Mouse (Mus musculus) leukemia stem cell, adult 10-12 weeks (primary cell): ENCODE measurements around the gene BC037034. TPM values are rescaled to one million over a fixed set of nuclear protein-coding genes. Genes with fewer than 3 reads are reported as not detected.

Source experiments
- polyA plus RNA-seq: library from polyadenylated mRNA; stranded (reverse); fragments of >175 nt; gene quantifications from 2 replicates; pipeline ENCODE4 v1.2.3, GENCODE M21; 2012; ENCODE audit warnings: low replicate concordance

BC037034 gene
- 293 and 299 TPM in 2 replicates for polyA plus RNA-seq

DNA sequence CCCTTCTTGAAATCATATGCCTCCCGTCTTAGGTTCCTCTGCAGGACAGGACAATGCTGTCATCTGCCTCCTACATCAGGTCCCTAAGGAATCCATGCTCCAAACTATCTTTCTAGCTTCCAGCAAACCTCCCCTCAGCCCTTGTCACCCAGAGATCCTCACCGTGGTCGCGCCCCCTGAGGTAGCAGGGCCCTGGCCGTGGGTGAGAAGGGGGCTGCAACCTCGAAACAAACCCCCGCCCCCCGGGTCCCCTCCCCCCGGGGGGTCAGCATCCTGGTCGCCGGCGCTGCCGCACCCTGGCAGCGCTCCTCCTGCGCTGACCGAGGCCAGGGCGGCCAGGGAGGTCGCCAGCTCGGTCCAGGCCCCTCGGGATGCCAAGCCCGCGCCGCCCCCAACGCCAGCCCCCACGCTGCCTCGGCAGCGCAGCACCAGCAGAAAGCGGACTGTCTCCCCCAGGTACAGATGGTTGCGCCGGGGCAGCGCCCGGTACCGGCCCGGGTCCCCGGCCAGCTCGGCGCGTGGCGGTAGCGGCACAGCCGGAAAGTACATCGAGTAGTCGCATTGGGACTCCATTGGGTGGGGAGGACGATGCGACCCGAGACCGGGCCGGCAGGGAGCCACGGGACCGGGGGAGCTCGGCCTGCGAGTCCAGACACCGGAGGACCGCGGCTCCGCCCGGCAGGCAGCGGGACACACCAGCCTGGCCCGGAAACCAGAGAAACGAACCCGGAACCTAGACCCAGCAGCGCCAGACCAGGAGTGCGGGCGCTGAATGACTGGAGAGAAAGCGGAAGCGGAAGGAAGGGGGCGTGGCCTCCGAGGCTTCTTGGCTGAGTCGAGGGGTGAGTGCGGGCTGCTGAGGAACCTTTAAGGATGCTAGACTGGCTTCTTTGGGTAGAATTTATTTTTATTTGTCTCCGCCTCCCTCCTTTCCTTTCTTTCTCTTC, at the start of gene BC037034:
Gene BC037034 (minus strand): TSS at position 774 of the 947 bp plus-strand sequence.

DNA sequence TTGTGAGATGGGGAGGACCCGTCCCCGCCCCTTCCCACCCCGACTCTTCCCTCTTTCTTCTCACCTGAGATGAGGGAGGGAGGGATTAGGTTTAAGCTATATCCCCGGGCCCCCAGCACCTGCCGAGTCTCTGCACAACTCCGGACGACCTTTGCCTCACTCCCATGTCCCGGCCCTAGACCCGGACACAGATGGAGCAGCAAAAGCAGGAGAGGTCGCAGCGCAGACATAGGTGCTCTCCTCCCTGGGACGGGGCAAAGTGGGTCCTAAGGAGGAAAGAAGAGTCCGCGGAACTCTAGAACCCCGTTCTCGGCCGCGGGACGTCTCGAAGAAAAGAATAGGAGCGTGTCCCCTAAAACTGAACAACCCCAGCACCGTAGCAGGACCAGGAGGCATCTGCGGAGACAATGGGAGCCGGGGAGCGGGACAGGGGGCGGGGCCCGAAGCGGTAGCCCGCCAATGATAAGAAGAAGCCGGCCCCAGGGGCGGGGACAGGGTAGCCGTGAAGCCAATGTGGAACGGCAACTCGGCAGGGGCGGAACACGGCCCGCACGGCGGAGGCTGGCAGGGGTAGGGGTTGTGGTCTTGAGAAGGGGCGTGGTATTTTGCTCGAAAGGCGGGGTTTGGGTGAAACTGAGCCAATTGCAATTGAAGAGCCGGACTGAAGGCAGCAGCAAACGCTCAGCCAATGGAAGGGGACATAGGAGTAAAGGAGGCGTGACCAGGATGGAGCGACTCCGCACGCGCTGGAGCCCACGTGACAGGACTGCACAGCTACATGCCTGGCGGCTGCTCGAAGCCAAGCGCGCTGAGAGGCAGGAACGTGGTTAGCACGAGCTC, 16.0 kb upstream of the BC037034 start, which contains the start of the genes Gm43720, Gpc2 and Stag3:
Gene Gm43720 (minus strand): TSS at position 374 of the 840 bp plus-strand sequence.
Gene Gpc2 (minus strand): TSS at position 421 of the 840 bp plus-strand sequence.
Gene Stag3 (plus strand): TSS at position 656 of the 840 bp plus-strand sequence.

DNA sequence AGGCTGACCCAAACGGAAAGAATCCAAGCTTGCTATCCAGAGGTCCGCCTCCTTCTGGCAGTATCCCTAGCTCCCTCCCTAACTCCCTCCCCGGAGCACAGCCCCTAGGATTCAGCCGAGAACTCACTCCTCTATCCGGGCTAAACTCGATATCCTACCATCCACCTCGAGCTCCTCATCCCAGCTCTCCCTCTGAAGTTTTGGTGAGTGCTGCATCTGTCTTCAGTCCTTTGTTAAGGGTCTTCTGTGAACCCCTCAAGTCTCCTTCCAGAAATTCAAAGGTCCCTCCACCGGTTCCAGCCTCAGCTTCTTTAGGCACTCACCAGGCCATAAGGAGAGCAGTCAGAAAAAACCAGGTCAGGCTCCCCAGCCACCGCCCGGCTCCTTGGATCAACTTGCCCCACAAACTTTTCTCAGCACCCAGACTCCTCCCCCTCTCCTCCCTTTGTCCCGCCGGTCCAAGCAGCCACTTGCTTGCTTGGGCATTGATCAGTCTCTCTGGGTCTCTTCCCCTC, 8.6 kb upstream of the BC037034 start, which contains the start of gene Gal3st4:
Gene Gal3st4 (minus strand): TSS at position 432 of the 515 bp plus-strand sequence.

DNA sequence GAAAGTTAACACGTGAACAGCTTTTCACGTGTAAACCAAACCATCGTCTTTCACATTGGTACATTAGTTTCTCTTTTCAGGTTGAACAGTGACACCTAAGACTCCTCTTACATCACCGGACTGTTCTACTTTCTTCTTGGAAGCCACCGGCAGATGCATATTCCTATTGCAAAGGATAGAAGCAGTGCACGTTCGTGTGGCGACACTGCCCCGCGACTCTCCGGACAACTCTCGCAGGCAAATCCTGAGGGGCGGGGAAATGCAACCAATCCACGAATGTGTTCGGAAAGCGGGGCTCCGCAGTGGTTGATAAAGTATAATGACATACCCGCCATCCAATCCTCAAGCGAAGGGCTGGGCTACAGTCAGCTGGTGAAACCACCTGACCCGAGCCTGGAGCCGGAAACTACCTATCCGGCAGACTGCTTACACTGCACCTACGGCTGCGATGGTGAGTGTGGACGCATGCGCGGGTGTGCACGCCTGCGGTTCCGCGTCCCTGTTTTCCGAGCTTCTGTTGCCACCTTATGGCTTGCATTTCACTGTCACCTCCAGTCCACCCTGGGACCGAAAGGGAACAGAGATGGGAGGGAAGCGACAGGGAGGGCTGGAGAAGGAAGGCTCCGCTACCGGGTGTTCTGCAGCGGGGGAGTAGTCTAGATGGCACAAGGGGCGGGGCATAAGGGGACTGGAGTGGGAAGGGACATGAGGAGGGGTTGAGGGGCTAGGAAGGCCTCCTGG, 8.3 kb downstream of the BC037034 start, which contains the start of gene Lamtor4:
Gene Lamtor4 (plus strand): TSS at position 130 of the 741 bp plus-strand sequence.

DNA sequence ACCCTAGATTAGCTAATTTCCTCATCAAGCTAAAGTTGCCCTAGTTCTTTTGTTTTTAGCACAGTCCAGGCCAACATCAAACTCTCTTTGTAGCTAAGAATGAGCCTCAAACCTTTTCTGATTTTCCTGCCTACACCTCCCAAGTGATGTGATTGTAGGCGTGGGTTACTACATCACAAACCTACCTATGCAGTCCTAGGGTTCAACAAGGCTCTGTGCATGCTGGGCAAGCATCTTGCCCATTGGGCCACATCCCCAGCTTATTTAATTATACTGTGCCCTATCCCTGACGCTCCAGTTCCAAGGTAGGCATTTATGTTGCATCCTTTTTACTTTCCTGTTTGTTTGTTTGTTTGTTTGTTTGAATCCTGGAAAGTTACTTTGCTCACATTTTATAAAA, 38.1 kb downstream of the BC037034 start, which contains the start of gene Nxpe5:
Gene Nxpe5 (plus strand): TSS at position 199 of the 400 bp plus-strand sequence.

Other genes starting within 250 kb of the BC037034 start
- not detected in 2 replicates for gene Smok3a, start 242.8 kb downstream of the BC037034 start, polyA plus RNA-seq
- 0.16 TPM in 1 of 2 replicates, not detected in the other for gene Smok3b, start 242.6 kb downstream of the BC037034 start, polyA plus RNA-seq
- gene Smok3c, start 210.8 kb downstream of the BC037034 start, polyA plus RNA-seq = not detected in 2 replicates
- gene Zkscan1, start 178.9 kb downstream of the BC037034 start, polyA plus RNA-seq = 0.27 and 1.0 TPM in 2 replicates
- 0.10 and 2.4 TPM in 2 replicates for gene Zscan21, start 147.1 kb downstream of the BC037034 start, polyA plus RNA-seq
- gene Zfp113, start 108.3 kb downstream of the BC037034 start, polyA plus RNA-seq = 0.14 and 0.35 TPM in 2 replicates
- gene Cops6, start 103.0 kb downstream of the BC037034 start, polyA plus RNA-seq = 53.6 and 54.5 TPM in 2 replicates
- 6.8 and 39.7 TPM in 2 replicates for gene Ap4m1, start 92.0 kb downstream of the BC037034 start, polyA plus RNA-seq
- gene Mcm7, start 91.6 kb downstream of the BC037034 start, polyA plus RNA-seq = 8.8 and 61.5 TPM in 2 replicates
- 17.3 and 54.2 TPM in 2 replicates for gene Taf6, start 76.6 kb downstream of the BC037034 start, polyA plus RNA-seq
- 0.21 and 0.73 TPM in 2 replicates for gene Cnpy4, start 76.5 kb downstream of the BC037034 start, polyA plus RNA-seq
- 4.0 and 4.9 TPM in 2 replicates for gene Mblac1, start 69.7 kb downstream of the BC037034 start, polyA plus RNA-seq
- gene Nxpe5, start 38.1 kb downstream of the BC037034 start, polyA plus RNA-seq = 1.9 and 2.3 TPM in 2 replicates
- gene Lamtor4, start 8.6 kb downstream of the BC037034 start, polyA plus RNA-seq = 29.2 and 39.5 TPM in 2 replicates
- not detected in 2 replicates for gene Gal3st4, start 8.8 kb upstream of the BC037034 start, polyA plus RNA-seq
- gene Gm43720, start 15.9 kb upstream of the BC037034 start, polyA plus RNA-seq = not detected in 2 replicates
- 0.63 and 1.2 TPM in 2 replicates for gene Gpc2, start 16.0 kb upstream of the BC037034 start, polyA plus RNA-seq
- 0.50 and 5.3 TPM in 2 replicates for gene Stag3, start 16.2 kb upstream of the BC037034 start, polyA plus RNA-seq
- 0.22 and 0.50 TPM in 2 replicates for gene Pvrig, start 77.9 kb upstream of the BC037034 start, polyA plus RNA-seq
- 0.10 and 0.58 TPM in 2 replicates for gene Zfp157, start 177.4 kb upstream of the BC037034 start, polyA plus RNA-seq